Mouse (Mus musculus): Measurements from ENCODE around the gene Gpr173.
A peak's percentile ranks its signal among the peaks of the same experiment; 100 is the strongest.
"Not testable (repeated sequence)": the region's sequence is repeated elsewhere in the genome, so short reads cannot be mapped to it uniquely, and the experiment has no call there.

The Gpr173 gene

GRCm38 (mm10) chrX:152368397-152369273 lies at the start of gene Gpr173:
TSS of gene Gpr173 (minus strand) at chrX:152368704.
- peak; percentile 25 to 30 for DNase-seq (ENCODE audit: low spot score in 2 of 2)

GRCm38 (mm10) chrX:152403251-152403650 lies 34.7 kb upstream of the Gpr173 start:
- DNase-seq (ENCODE audit: low spot score in 2 of 2): no peak

GRCm38 (mm10) chrX:152400096-152400495 lies 31.6 kb upstream of the Gpr173 start:
- DNase-seq (ENCODE audit: low spot score in 2 of 2): no peak

GRCm38 (mm10) chrX:152368054-152368396 lies 479 bp downstream of the Gpr173 start:
- DNase-seq (ENCODE audit: low spot score in 2 of 2): no peak

- DNase-seq (ENCODE audit: low spot score in 2 of 2): no peak
These were observed 2.1 kb downstream of the Gpr173 start for GRCm38 (mm10) chrX:152366418-152366817.

GRCm38 (mm10) chrX:152352553-152353153 lies 15.9 kb downstream of the Gpr173 start:
- no peak for DNase-seq (ENCODE audit: low spot score in 2 of 2)

DNA sequence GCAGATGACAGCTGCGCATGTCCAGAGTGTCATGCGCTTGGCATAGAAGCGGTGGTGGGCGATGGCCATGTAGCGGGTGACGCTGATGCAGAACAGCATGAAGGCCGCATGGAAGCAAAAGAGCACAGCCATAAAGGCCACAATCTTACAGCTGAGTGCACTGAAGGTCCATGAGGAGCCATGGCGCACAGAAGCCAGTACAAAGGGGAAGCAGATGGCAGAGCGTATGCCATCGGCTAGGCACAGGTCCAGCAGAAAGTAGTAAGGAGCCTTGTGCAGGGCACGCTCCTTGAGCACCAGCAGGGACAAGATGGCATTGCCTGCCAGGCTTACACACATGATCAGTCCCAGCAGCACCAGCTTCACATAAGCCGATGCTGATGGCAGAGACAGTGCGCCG lies 21.5 kb downstream of the Gpr173 start:
- DNase-seq (ENCODE audit: low spot score in 2 of 2): no peak

- no peak for DNase-seq (ENCODE audit: low spot score in 2 of 2)
These were observed 21.9 kb downstream of the Gpr173 start for GRCm38 (mm10) chrX:152346587-152346986.

- DNase-seq (ENCODE audit: low spot score in 2 of 2): no peak
These were observed 25.6 kb downstream of the Gpr173 start for GRCm38 (mm10) chrX:152342903-152343302.

DNA sequence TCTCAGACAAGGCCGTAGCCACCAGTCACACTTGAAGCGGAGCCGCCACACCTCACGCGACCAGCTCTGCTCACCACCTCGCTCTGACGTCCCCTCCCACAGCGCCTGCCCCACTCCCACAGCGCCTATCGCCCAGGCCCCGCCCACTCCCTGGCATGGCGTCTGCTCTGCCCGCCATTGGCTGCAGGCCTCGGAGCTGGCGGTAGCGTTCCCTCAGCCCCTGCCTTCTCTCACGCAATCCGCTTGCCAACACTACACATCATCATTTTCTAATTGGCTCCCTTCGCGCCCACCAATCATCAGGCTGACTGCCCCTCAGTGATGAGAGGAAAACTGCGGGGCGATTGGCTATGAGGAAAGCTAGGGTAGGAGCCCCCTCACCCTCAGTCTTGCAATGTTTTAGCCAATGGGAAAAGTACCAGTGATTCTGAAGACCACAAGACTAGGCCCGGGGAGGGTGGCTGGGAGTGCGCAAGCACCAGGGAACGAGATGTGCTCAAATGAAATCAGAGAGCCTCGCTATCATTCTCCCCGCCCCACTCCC lies 26.1 kb downstream of the Gpr173 start, which contains the start of gene Tspyl2:
Gene Tspyl2, minus strand, starts transcription at position 68 of the 544 bp plus-strand sequence.
- peak; percentile 61 to 82 for DNase-seq (ENCODE audit: low spot score in 2 of 2)

DNA sequence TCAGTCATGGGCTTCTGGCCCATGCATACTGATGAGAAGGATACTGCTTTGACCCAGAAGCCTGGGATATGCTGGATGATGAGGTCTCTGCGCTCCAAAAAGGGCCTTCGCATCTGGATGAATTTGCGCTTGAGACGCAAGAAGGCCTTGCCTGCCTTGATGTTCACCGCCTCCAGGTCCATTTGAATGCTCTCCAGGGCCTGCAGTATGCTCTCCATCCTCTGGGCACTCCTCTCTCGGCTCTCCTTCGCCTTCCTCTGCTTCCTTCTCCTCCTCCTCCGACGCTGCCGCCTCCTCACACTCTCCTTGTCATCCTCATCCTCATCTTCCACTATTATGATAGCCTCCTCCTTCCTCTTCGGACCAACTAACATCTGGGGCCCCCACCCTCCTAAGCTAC lies 27.0 kb downstream of the Gpr173 start:
- no peak for DNase-seq (ENCODE audit: low spot score in 2 of 2)

DNA sequence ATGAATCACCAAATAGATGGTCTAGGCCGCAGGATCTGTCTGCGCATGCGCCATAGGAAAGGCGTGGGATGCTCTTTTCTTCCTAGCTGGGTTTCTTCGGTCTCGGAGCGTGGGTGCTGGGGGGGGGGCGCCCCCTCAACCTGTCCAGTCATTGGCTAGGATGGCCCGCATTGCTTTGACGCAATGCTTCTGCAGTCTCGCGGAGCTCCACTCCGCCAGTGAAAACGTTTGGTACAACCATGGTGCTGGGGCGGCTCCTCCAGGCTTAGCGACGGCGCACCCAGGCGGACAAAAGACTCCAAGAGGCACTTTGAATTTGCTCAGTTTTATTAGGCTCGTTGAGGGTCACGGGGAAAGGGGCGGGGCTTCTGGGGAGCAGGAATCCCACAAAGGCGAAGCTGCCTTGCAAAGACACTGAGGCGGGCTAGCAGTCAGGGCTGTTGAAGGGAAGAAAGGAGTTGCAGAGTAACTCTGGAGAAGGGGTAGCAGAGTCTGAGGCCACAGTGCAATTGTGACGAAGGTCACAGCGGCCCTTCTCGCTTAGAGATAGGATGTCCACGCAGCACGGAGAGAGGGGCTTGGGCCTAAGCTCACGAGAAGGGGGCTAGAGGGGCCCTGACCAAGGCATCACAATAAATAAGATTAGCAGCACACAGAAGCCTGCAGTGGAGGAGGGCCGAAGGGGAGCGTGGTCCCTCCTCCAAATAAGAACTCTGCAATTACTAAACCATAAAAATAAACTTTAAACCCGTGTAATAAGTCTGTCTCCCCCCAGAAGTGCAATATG lies 31.8 kb downstream of the Gpr173 start:
- DNase-seq (ENCODE audit: low spot score in 2 of 2): peak; percentile 75 to 77

DNA sequence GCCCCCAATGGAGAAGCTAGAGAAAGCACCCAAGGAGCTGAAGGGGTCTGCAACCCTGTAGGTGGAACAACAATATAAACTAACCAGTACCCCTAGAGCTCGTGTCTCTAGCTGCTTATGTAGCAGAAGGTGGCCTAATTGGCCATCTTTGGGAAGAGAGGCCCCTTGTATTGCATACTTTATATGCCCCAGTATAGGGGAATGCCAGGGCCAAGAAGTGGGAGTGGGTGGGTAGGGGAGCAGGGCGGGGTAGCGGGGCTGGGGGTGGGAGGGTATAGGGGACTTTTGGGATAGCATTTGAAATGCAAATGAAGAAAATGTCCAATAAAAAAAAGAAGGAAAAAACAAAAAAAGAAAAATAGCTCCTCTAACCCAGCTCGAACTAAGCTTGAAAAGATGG lies 32.4 kb downstream of the Gpr173 start:
- not testable (repeated sequence) for DNase-seq (ENCODE audit: low spot score in 2 of 2)

DNA sequence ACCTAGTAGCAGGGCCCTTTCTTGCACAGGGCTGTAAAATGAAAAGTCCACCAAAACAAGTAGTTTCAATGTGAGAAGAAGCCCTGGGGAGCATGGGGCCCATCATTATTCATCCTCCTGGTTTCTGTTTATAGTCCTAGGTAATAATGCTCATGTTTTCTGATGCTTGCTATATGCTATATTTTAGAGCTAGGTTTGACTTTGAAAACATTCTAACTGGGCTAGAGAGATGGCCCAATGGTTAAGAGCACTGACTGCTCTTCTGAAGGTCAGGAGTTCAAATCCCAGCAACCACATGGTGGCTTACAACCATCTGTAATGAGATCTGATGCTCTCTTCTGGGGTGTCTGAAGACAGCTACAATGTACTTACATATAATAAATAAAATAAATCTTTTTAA lies 39.1 kb downstream of the Gpr173 start:
- DNase-seq (ENCODE audit: low spot score in 2 of 2): not testable (repeated sequence)

DNA sequence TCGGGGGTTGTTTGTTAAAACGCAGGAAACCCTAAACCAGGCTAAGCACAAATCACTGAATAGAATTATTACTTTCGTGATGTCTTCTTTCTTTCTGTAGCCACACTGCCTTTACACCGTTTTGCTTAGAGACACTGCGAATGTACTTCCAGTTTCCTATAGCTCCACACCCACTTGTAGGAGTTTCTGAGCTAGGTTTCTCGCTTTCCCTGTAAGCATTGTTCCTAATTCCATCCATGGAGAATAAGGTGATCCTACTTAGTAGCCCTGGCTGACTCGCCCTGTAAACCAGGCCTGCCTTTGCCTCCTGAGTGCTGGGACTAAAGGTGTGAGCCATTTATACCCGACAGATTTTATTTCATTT lies 40.8 kb downstream of the Gpr173 start:
- no peak for DNase-seq (ENCODE audit: low spot score in 2 of 2)

DNA sequence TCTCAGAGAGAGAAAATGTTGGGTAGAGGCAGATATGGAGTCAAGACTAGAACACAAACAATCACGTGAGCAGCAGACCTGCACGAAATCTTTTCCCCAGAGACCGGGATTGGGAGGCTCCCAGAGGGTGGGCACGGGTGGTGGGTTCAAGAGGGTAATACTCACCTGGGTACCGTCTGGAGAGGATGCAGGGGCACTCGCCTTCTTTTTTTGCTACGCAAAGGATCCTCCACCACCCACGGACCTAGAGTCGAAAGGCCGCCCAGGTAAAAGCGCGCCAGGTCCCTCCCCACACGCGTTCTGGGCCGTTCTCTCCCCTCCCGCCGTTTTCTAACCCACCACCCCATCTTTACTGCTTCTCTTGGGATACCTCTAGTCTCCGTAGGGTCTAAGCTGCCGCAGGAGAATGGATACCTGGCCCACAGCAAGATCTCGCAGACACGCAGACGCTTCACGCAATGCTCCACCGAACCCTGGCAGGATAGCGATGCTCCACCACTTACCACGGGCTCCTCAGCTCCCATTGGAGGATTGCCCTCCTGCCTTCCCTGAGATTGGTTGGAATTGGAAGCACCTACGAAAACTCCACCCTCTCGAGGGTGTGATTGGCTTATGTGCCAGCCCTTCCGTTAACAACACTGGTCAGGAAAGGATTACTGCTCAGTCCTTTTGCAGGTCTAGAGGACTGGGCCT lies 41.4 kb downstream of the Gpr173 start, which contains the start of gene Kantr:
Gene Kantr, minus strand, starts transcription at position 500 of the 693 bp plus-strand sequence.
- DNase-seq (ENCODE audit: low spot score in 2 of 2): peak; percentile 36 to 43

DNA sequence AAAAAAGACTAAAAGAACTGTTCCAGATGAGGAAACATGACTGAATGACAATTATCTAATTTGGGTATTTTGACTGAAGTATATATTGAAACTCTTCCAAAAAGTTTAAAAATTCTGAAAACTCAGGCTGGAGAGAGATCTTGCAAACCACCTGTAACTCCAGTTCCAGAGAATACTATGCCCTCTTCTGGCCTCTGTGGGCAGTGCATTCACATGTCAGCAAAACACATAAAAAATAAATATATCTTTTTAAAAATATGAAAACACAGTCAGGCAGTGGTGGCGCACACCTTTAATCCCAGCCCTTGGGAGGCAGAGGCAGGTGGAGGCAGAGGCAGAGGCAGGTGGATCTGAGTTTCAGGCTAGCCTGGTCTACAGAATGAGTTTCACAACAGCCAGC lies 44.9 kb downstream of the Gpr173 start:
- no peak for DNase-seq (ENCODE audit: low spot score in 2 of 2)

DNA sequence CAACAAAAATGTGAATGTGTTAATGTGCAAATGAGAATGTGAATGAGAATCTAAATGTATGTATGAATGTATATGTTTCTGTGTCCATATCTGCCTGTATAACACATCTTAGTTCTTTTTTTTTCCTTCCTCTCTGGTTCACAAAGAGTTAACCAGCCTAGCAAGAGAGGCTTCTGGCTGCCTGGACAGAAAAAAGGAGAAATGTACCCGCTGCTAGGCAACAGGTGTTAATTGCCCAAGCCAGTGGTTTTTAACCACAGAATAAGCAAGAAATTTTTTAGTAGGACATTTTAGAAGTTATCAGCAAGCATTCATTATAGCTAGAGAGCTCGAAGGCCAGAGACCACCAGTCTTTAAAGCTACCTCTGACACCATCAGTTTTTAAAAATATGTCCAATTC lies 45.7 kb downstream of the Gpr173 start:
- DNase-seq (ENCODE audit: low spot score in 2 of 2): no peak

DNA sequence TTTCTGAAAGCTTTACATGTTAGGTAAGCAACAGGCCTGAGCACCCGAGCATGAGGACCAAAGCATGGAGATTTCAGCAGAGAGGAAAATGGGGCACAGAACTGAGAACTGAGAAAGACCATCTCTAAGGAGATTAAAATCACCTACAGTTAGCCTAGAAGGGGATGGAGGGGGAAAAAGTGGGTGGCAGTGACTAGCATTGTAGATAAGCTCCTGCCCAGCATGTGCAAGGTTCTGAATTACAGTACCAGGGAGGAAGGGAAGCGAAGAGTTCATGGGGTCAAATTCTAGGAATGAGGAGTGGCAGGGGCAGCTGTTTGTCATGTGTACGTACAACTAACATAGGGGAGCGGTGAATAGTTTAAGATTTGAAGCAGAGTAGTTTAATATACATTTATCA lies 48.0 kb downstream of the Gpr173 start:
- DNase-seq (ENCODE audit: low spot score in 2 of 2): no peak

- no peak for DNase-seq (ENCODE audit: low spot score in 2 of 2)
These were observed 60.6 kb downstream of the Gpr173 start for GRCm38 (mm10) chrX:152307942-152308341.

- DNase-seq (ENCODE audit: low spot score in 2 of 2): no peak
These were observed 61.1 kb downstream of the Gpr173 start for GRCm38 (mm10) chrX:152307371-152307770.
